Mouse (Mus musculus): Measurements from ENCODE around the gene Tmbim4. TPM values are rescaled to one million over a fixed set of nuclear protein-coding genes. Genes with fewer than 3 reads are reported as not detected.

Tmbim4 gene
- polyA plus RNA-seq, 1 experiment from 2014 or later, result 117 TPM

DNA sequence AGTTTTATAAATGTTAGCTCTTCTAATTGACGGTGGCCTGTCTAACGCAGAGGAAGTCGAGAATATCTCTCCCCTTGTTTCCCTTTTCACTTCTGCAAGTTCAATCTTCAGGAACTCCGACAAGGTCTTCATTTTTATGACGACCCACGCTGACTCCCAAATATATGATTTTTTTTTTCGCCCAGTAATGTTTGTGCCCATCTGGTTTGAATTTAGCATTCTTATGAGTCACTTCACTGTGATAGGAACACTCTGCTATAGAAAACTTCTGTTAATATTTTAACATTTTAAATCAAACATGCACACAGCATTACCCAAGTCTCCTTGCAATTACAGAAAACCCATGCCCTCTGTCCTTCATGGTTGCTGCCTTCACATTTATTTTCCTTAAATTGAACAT is 71.9 kb downstream of the Tmbim4 start:
- Histone ChIP-seq H3K4me2 (replicated peaks) (no peak overlapping the region), H3K27me3 (ENCODE audit: control insufficient read depth, insufficient read depth, low read length) (no peaks in the 10 kb centered on the region), H3K9me3 (ENCODE audit: control insufficient read depth, low read length) (no peaks in the 10 kb centered on the region), H3K9ac (no peak overlapping the region), H3K27ac (no peak overlapping the region), H3K4me3 (replicated peaks; ENCODE audit: low read length) (no peak overlapping the region), H3K4me1 (replicated peaks; ENCODE audit: control insufficient read depth, insufficient read depth, low read length) (0 out of 2 replicates have a peak, but pooled peaks cover 8% of the 10 kb centered on the region), H3K36me3 (replicated peaks; ENCODE audit: control insufficient read depth, insufficient read depth) (no peaks in the 10 kb centered on the region)
- WGBS, result 90% methylated on average over 7 of the region's 7 CpGs
- DNase-seq (ENCODE audit: low spot score), result no peak
- no peak for ATAC-seq (ENCODE audit: low FRiP score)

Other genes starting within 250 kb of the Tmbim4 start
- 2.0 and 2.2 TPM in 2 replicates for gene Helb, start 88.6 kb upstream of the Tmbim4 start, polyA plus RNA-seq (2014; fragmentation: Nextera tagmentation; extraction: Ambion mirVana)
- 0.37 and 0.51 TPM in 2 replicates for gene Irak3, start 540 bp downstream of the Tmbim4 start, polyA plus RNA-seq (2014; fragmentation: Nextera tagmentation; extraction: Ambion mirVana)
- gene Llph, start 25.5 kb downstream of the Tmbim4 start, polyA plus RNA-seq (2014; fragmentation: Nextera tagmentation; extraction: Ambion mirVana), result 35.5 and 38.7 TPM in 2 replicates